Mouse (Mus musculus) adrenal gland, adult 18-20 months (tissue): ENCODE data around the gene Ppp4c. TPM values are rescaled to one million over a fixed set of nuclear protein-coding genes. Genes with fewer than 3 reads are reported as not detected.

Experiments
- DNase-seq, 2 experiments: peaks; one replicate each; pipeline ENCODE4 v3.0.0; 2021 to 2022; ENCODE audit warnings: low spot score in 2 of 2
- total RNA-seq, 2 experiments: library from RNA; stranded (reverse); gene quantifications; 1 replicate in 1 of 2; 2 replicates in 1 of 2; pipeline ENCODE4 v1.2.3; 2021

Ppp4c gene
- total RNA-seq, 2 experiments from 2014 or later: 75.4 to 85.9 TPM

DNA sequence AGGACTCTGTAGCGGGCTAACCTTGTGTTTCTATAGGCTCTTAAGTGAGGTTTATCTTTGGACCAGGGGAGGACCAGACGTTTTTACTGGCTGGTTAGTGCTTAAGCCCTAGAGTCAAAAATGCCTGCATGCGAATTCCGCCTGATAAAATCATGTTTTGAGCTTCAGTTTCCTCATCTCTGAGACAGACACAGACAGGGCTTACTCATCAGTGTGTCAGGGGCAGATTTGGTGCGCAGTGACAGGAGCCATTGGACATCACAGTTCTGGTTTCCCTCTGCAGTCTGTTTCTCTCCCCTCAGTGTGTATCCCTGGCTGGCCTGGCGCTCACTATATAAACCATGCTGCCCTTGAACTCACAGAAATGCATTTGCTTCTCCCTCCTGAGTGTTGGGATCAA lies 10.9 kb upstream of the Ppp4c start:
- no peak for DNase-seq

DNA sequence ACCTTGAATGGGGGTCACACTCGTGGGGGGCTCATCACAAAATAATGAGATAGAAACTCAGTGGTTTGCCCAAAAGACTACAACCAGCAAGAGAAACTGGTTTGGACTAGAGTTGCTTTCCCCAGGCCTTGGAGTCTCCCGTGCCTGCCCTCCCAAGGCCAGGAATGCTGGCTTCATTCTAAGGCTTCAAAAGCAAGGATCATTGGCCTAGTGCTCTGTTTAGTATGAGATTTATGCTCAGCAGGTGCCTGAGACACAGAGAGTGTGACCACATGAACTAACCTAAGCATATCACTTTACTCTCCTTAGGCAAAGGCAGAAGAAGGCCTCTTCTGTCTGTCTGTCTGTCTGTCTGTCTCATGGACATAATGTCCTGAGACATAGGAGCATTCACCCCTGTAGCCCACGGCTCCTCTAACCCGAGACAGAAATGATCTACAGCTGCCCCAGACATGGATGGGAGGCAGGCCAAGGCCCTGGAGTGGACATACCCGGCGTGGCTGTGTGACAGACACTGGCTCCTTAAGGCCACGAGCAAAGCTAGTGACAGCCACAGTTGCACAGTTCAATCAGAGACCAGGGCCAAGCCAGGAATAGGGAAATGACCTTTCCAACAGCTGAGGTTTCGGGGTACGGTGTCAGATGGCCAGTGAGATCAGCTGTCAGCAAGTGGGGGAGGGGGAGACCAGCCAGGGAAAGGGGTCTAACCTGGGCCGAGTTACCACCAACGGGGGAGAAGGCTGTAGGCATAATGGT lies 10.0 kb upstream of the Ppp4c start:
- DNase-seq: no peak

DNA sequence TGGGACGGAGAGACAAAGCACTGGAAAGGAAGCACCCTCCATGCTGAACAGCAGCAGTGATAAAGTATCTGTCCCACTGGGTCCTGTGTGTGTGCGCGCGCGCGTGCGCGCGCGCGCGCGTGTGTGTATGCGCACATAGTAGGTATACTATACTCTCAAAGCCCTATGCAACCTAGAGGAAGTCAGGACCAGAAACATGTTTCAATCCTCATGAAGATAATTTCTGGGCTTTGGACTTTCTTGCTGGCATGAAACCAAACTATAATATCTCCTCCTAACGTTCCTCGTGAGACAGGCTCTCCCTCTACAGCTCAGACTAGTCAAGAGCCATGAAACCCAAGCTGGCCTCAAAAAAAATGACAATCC lies 8.7 kb upstream of the Ppp4c start:
- DNase-seq: no peak

- no peak for DNase-seq
These were observed 8.2 kb upstream of the Ppp4c start for GRCm38 (mm10) chr7:126800269-126801056.

DNA sequence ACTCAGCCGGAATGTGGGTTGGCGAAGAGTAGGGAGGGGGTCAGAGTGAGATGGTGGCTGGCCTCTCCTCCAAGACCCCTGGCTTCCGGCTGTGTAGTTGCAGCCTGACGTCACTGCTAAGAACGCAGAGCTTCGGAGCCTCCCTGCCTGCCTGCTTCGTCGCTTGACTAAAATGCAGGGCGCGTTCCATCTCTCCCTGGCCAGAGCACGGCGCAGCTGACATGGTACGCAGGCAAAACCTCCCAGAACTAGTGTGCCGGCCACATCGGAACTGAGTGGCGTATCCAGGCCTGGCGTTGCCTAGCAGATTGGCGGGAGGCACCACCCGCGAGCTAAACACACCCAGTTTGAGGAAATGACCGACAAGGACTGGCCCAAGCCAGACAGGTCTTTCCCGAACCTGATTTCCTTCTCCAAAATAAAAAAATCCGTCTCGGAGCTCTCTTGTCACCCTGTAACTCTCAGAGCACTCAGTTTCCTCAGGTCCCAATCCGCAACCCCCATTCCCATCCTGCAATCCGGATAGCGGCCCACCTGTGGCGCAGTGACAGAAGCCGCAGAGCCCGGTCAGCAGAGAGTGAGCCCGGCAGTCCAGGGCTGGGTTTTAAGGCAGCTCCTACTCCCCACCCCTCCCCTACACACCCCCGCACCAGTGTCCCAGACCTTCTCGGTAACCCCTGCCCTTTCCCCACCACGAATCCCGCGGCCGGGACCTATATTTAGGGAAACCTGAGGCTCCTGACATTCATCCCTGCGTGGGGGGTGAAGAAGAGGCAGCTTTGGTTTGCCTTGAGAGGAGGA lies 7.4 kb upstream of the Ppp4c start:
- peak; percentile 64 to 71 for DNase-seq

- peak; percentile 91 to 92 for DNase-seq
These were observed 6.8 kb upstream of the Ppp4c start for GRCm38 (mm10) chr7:126799050-126799467.

- no peak for DNase-seq
These were observed 6.1 kb upstream of the Ppp4c start for GRCm38 (mm10) chr7:126798127-126799049.

DNA sequence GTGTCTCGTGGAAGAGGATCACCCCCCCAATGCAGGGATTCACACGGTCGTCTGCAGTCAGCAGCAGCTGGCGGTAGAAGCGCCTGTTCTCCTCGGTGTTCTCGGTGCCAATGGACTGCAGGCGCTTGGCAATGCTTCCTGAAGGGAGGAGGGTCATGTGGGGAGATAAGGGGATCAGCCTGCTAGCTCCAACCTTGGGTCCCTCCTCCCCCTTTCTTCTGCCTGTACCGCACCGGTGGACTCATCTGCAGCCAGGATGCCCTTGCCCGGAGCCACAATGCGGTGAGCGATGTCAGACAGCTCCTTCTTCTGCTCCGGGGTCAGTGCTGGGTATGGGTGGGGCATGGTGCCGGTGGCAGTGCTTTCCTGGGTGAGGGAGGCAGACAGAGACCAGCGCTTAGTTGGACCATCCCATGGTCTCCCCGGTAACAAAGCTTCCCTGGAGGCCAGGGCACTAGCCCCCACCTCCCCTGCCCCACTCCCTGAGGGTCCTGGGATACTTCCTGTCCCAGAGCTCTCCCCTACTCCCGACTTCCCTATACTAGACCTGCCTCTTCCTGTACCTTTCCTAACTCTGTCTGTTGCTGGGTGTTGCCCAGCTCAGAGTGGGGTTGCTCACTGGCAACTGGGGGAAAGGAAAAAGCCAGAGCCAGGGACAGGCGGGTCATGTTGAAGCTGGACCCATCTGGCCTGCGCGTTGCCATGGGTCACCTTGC lies 5.3 kb upstream of the Ppp4c start, which contains the start of gene Fam57b:
Fam57b (plus strand) TSS at position 258 of the 716 bp plus-strand sequence.
- no peak for DNase-seq

DNA sequence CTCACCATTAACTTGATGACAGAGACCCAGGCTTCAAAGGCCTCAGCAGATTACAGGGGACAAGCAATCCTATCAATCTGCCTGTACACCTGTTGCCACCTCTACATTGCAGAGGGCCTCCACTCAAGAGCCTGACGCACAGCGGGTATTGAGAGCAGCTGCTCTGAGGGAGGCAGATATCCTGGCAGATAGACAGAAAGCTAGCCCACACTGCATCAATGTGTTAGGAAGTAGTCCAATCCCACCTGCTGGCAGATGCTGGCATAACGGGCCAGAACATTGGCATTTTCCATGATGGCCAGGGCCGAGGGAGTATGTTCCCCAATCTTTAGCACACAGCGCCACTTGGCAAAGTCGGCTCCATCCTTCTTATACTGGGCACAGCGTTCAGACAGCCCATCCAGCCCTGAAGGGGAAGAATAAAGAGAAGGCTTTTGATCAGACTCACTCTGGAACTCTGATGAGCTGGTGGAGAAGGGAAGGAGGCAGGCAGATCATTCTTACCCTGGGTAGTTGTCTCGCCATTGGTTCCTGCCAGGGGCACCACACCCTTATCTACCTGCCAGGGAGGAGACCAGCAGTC lies 4.1 kb upstream of the Ppp4c start:
- no peak for DNase-seq

- no peak for DNase-seq
These were observed 3.4 kb upstream of the Ppp4c start for GRCm38 (mm10) chr7:126795387-126796317.

DNA sequence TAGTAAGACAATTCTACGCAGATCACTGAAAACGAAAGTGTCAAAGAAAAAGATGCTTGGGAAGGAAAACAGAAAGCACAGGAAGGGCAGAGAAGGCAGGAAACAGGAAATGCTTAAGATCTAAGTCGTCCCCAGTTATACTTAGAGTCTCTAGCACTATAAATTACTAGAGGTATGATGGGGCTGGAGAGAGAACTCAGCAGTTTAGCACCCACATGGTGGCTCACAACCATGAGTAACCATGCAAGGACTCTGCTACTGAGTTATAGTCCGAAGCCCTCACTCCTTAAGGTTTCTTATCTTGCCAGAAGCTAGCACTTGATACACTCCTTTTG lies 1.9 kb upstream of the Ppp4c start:
- no peak for DNase-seq

GRCm38 (mm10) chr7:126793456-126794270 lies 1.4 kb upstream of the Ppp4c start:
- DNase-seq: no peak

- no peak for DNase-seq
These were observed 586 bp upstream of the Ppp4c start for GRCm38 (mm10) chr7:126792721-126793443.

- no peak for DNase-seq
These were observed 3.2 kb downstream of the Ppp4c start for GRCm38 (mm10) chr7:126789141-126789540.

- DNase-seq: no peak
These were observed 6.2 kb downstream of the Ppp4c start for GRCm38 (mm10) chr7:126786142-126786541.

DNA sequence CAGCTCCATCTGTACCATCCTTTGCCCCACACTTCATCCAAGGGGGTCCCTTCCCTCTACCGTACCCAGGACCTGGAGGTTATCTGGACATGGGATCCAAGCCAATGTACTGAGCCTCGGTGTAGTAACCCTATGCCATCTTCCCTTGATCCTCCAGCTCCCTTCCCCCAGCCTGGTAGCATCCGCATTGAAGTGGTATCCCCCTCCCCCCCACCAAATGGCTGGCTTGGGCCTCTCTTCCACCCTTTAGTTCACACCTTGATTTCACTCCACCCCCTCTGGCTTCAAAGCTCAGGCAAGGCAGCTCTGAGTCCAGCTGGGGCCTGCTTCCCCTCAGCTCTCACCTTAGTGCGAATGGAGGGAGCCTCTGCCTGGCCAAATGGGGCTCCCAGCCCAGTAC lies 7.2 kb downstream of the Ppp4c start:
- DNase-seq: no peak

DNA sequence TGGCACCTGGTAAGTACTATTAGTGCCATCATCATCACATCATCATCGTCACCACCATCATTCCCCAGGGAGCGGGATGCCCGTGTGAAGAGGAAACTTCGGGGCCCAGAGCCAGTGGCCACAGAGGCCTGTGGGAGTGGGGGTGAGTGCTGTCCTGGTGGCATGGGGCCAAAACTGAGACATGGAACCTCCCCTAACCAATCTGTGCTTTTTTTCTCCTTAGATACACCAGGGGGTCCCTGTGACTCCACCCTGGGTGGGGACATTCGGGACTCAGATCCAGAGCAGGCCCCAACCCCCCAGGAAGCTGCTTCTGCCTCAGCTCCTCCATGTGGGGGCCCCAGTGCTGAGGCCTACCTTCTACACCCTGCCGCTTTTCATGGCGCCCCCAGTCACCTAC lies 7.8 kb downstream of the Ppp4c start:
- no peak for DNase-seq
